In genomic region chr4:140015916-140016315, GRCm38 (mm10) we compare ENCODE assay signal across 20 mouse cellular contexts. TPM values are rescaled to one million over a fixed set of nuclear protein-coding genes. Genes with fewer than 3 reads are reported as not detected.
"Had no signal": no experiment of that assay in that cellular context is flagged by ENCODE, and none has a peak within 500 bp of the region (broad histone marks: within the 10 kb centered on the region; RNA-seq: fewer than 3 reads in every experiment).

No protein-coding gene starts in this region.

- H3K27me3 ChIP-seq: midbrain, embryonic 15.5 days; neural tube, embryonic 13.5 days; neural tube, embryonic 15.5 days had no signal

- DNase-seq: lung, adult 18-20 months; lung, embryonic 14.5 days; lung, postnatal 10 days; lung, postnatal 4 days; retina, postnatal 1 day; right cerebral cortex, adult 18-20 months; right cerebral cortex, postnatal 25 days; right cerebral cortex, postnatal 4 days; spleen, adult 18-20 months; thymus, adult 18-20 months; thymus, postnatal 14 days; thymus, postnatal 36 days had no signal

- ATAC-seq: midbrain, embryonic 13.5 days; midbrain, embryonic 15.5 days had no signal

- H3K36me3 ChIP-seq: midbrain, embryonic 10.5 days; midbrain, embryonic 13.5 days; midbrain, embryonic 15.5 days; neural tube, embryonic 13.5 days; neural tube, embryonic 15.5 days had no signal

- H3K27ac ChIP-seq: midbrain, embryonic 10.5 days; midbrain, embryonic 13.5 days; midbrain, embryonic 15.5 days; neural tube, embryonic 13.5 days; neural tube, embryonic 15.5 days had no signal

- H3K4me2 ChIP-seq: lung, embryonic 14.5 days; midbrain, embryonic 13.5 days; midbrain, embryonic 15.5 days; neural tube, embryonic 13.5 days; neural tube, embryonic 15.5 days had no signal

- H3K9me3 ChIP-seq: midbrain, embryonic 10.5 days; midbrain, embryonic 13.5 days; midbrain, embryonic 15.5 days; neural tube, embryonic 13.5 days; neural tube, embryonic 15.5 days had no signal

- H3K9ac ChIP-seq: lung, embryonic 14.5 days; midbrain, embryonic 13.5 days; midbrain, embryonic 15.5 days; neural tube, embryonic 13.5 days; neural tube, embryonic 15.5 days had no signal

- H3K4me3 ChIP-seq: midbrain, embryonic 10.5 days; midbrain, embryonic 13.5 days; midbrain, embryonic 15.5 days; myocyte; neural tube, embryonic 13.5 days; neural tube, embryonic 15.5 days had no signal

RNA-seq across cellular contexts. Expression of gene Klhdc7a, which starts 48.1 kb away (rescaled TPM):
- total RNA-seq: megakaryocyte, adult 5-6 weeks; megakaryocyte-erythroid progenitor cell, adult 5-6 weeks had no signal
- polyA plus RNA-seq: myocyte had no signal
